In the genomic region with DNA sequence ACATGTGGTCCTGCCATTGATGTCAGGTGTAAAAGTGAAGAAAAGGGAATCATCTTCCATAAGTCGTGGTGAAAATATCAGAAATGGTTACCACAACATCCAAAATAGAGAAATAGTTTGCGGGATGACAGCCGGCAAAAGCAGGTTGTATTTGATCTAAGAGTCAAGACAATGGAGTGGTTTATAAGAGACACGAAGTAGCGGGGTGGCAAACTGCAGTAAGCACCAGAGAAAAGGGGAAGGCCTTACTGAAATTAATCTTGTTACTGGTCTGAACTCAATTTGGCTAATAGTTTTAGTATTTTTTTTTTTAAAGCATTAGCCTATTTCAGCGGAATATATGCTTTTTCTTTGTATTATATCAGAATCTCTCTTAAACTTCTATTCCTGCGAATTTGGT, we compare ENCODE assay signal across 8 mouse cellular contexts. TPM values are rescaled to one million over a fixed set of nuclear protein-coding genes. Genes with fewer than 3 reads are reported as not detected.
DNase-seq lines count a peak whose midpoint lies in the region; ATAC-seq and TF ChIP-seq lines count a peak whose summit lies in the region.

No protein-coding gene starts in this region.

- H3K4me3 ChIP-seq in heart, embryonic 12.5 days: peak overlapping the region; percentile 93; the same call in 1 of the 2 replicates
- H3K4me3 ChIP-seq in ES-Bruce4 (ENCODE audit: low read depth, low read length): no peak overlapping the region; the same call in 1 of the 2 replicates
- peak overlapping the region; percentile 83 for H3K4me3 ChIP-seq in hindbrain, embryonic 11.5 days (ENCODE audit: low read depth, low read length)
- peak overlapping the region; percentile 92 for H3K4me3 ChIP-seq in midbrain, embryonic 10.5 days
- H3K4me3 ChIP-seq in thymus, adult 2 months (ENCODE audit: control insufficient read depth, insufficient read depth, low read length): no peak overlapping the region

- peaks cover 34% of the 10 kb centered on the region for H3K4me1 ChIP-seq in heart, embryonic 12.5 days (replicated peaks)
- peaks cover 9% of the 10 kb centered on the region for H3K4me1 ChIP-seq in ES-Bruce4 (ENCODE audit: control insufficient read depth, insufficient read depth, low read length)
- H3K4me1 ChIP-seq in hindbrain, embryonic 11.5 days (replicated peaks; ENCODE audit: control insufficient read depth, insufficient read depth, low read length): no peaks in the 10 kb centered on the region
- H3K4me1 ChIP-seq in midbrain, embryonic 10.5 days: peaks cover 47% of the 10 kb centered on the region
- 0 out of 2 replicates have a peak, but pooled peaks cover 2% of the 10 kb centered on the region for H3K4me1 ChIP-seq in thymus, adult 2 months (replicated peaks; ENCODE audit: control insufficient read depth, insufficient read depth, low read length)

- no peaks in the 10 kb centered on the region for H3K36me3 ChIP-seq in heart, embryonic 12.5 days
- H3K36me3 ChIP-seq in ES-Bruce4 (ENCODE audit: control insufficient read depth, insufficient read depth, low read length, poor library complexity, severe bottlenecking): no peaks in the 10 kb centered on the region
- H3K36me3 ChIP-seq in hindbrain, embryonic 11.5 days (ENCODE audit: control insufficient read depth, insufficient read depth, low read length): no peaks in the 10 kb centered on the region
- H3K36me3 ChIP-seq in midbrain, embryonic 10.5 days: no peaks in the 10 kb centered on the region
- no peaks in the 10 kb centered on the region for H3K36me3 ChIP-seq in thymus, adult 2 months (ENCODE audit: control insufficient read depth, insufficient read depth, low read length)

- no peak overlapping the region for H3K27ac ChIP-seq in heart, embryonic 12.5 days (ENCODE audit: poor library complexity, severe bottlenecking)
- H3K27ac ChIP-seq in ES-Bruce4 (ENCODE audit: insufficient read depth, low read length): peak overlapping the region; percentile 78
- H3K27ac ChIP-seq in hindbrain, embryonic 11.5 days (ENCODE audit: low read depth, low read length): no peak overlapping the region
- peak overlapping the region; percentile 99 for H3K27ac ChIP-seq in midbrain, embryonic 10.5 days (replicated peaks)
- H3K27ac ChIP-seq in thymus, adult 2 months (ENCODE audit: control insufficient read depth, insufficient read depth, low read length): no peak overlapping the region

- H3K9ac ChIP-seq in heart, embryonic 12.5 days: no peak overlapping the region
- peak overlapping the region; percentile 99 for H3K9ac ChIP-seq in ES-Bruce4 (ENCODE audit: low read depth, poor library complexity, severe bottlenecking)
- no peak overlapping the region for H3K9ac ChIP-seq in hindbrain, embryonic 11.5 days (ENCODE audit: low read depth, low read length)

- H3K27me3 ChIP-seq in heart, embryonic 12.5 days (replicated peaks): no peaks in the 10 kb centered on the region
- no peaks in the 10 kb centered on the region for H3K27me3 ChIP-seq in ES-Bruce4 (ENCODE audit: control insufficient read depth, insufficient read depth, low read length, poor library complexity, severe bottlenecking)
- no peaks in the 10 kb centered on the region for H3K27me3 ChIP-seq in hindbrain, embryonic 11.5 days (ENCODE audit: control insufficient read depth, insufficient read depth, low read length)
- no peaks in the 10 kb centered on the region for H3K27me3 ChIP-seq in midbrain, embryonic 10.5 days (ENCODE audit: low read depth, poor library complexity, severe bottlenecking)
- H3K27me3 ChIP-seq in thymus, adult 2 months (ENCODE audit: control insufficient read depth, insufficient read depth, low read length): no peaks in the 10 kb centered on the region

- TF ChIP-seq CTCF in ES-Bruce4 (IDR thresholded peaks at IDR 0.05; ENCODE audit: low read depth, low read length): no peak
- TF ChIP-seq CTCF in thymus, adult 2 months (IDR thresholded peaks at IDR 0.05; ENCODE audit: borderline replicate concordance, control insufficient read depth, extremely low read depth, insufficient read depth, low read length, poor library complexity): no peak

- WGBS in heart, embryonic 12.5 days: 17% methylated on average over 7 of the region's 7 CpGs
- WGBS in hindbrain, embryonic 11.5 days: 19% methylated on average over 7 of the region's 7 CpGs
- 20% methylated on average over 7 of the region's 7 CpGs for WGBS in midbrain, embryonic 10.5 days
- 23% methylated on average over 7 of the region's 7 CpGs for WGBS in thymus, adult 2 months

- TF ChIP-seq EP300 in ES-Bruce4 (IDR thresholded peaks at IDR 0.05; ENCODE audit: insufficient read depth, low read depth, low read length): no peak

- DNase-seq in heart, adult 8-10 months (ENCODE audit: low spot score): no peak
- peak; percentile 17 for DNase-seq in hindbrain, embryonic 11.5 days (ENCODE audit: low spot score)
- DNase-seq in midbrain, embryonic 10.5 days (ENCODE audit: low spot score): no peak
- no peak for DNase-seq in thymus, adult 2 months
- DNase-seq in cerebellum, adult 11 months: no peak
- no peak for DNase-seq in right cerebral cortex, postnatal 14 days

- ATAC-seq in heart, embryonic 12.5 days (ENCODE audit: insufficient number of reproducible peaks, low FRiP score): no peak
- no peak for ATAC-seq in hindbrain, embryonic 11.5 days (ENCODE audit: low FRiP score)

- peak overlapping the region; percentile 76 for H3K4me2 ChIP-seq in heart, embryonic 12.5 days
- peak overlapping the region; percentile 44 for H3K4me2 ChIP-seq in hindbrain, embryonic 11.5 days (replicated peaks; ENCODE audit: low read depth, low read length)

- H3K9me3 ChIP-seq in heart, embryonic 12.5 days (replicated peaks): no peaks in the 10 kb centered on the region
- H3K9me3 ChIP-seq in ES-Bruce4 (replicated peaks; ENCODE audit: control insufficient read depth, insufficient read depth, low read length, poor library complexity, severe bottlenecking): no peaks in the 10 kb centered on the region
- no peaks in the 10 kb centered on the region for H3K9me3 ChIP-seq in hindbrain, embryonic 11.5 days (ENCODE audit: control insufficient read depth, low read length)
- no peaks in the 10 kb centered on the region for H3K9me3 ChIP-seq in midbrain, embryonic 10.5 days (replicated peaks)

- TF ChIP-seq POLR2A in ES-Bruce4 (IDR thresholded peaks at IDR 0.05; ENCODE audit: insufficient read depth, low read length): no peak
- TF ChIP-seq POLR2A in thymus, adult 2 months (IDR thresholded peaks at IDR 0.05; ENCODE audit: control insufficient read depth, extremely low read depth, insufficient read depth, low read length, poor library complexity): no peak

RNA-seq across cellular contexts. Expression of a gene that starts 2.7 kb away (rescaled TPM):
- polyA plus RNA-seq in heart, embryonic 12.5 days (2016; fragmentation: Nextera tagmentation; extraction: Ambion mirVana): 65.0 and 65.4 TPM in 2 replicates
- 100 to 1,000 TPM; 237 to 283 (median 258) TPM for total RNA-seq in heart, adult 8-10 months (2022)
- 183 and 202 TPM in 2 replicates for polyA plus RNA-seq in ES-Bruce4 (2011; ENCODE audit: insufficient read depth, insufficient read length, low read depth, missing spikeins)
- polyA plus RNA-seq in hindbrain, embryonic 11.5 days (2014; fragmentation: Nextera tagmentation; extraction: Ambion mirVana): 68.8 and 74.0 TPM in 2 replicates
- 41.7 and 48.2 TPM in 2 replicates for polyA plus RNA-seq in midbrain, embryonic 10.5 days (2016; fragmentation: Nextera tagmentation; extraction: Ambion mirVana)
- polyA plus RNA-seq in thymus, adult 2 months (2012; rRNA removed): 40.4 and 44.2 TPM in 2 replicates

Comparison
In these comparisons a context has a peak if more than half of its experiments do, and no peak if none do; other contexts are left out.
1. H3K27ac ChIP-seq: peak in ES-Bruce4 (single experiment) and midbrain, embryonic 10.5 days (single experiment); none in heart, embryonic 12.5 days (single experiment), hindbrain, embryonic 11.5 days (single experiment) and thymus, adult 2 months (single experiment).
2. H3K4me3 ChIP-seq: peak in heart, embryonic 12.5 days (single experiment), hindbrain, embryonic 11.5 days (single experiment) and midbrain, embryonic 10.5 days (single experiment); none in ES-Bruce4 (single experiment) and thymus, adult 2 months (single experiment).